Mouse (Mus musculus) left cerebral cortex, postnatal 14 days (tissue): ENCODE measurements around the gene Als2. TPM values are rescaled to one million over a fixed set of nuclear protein-coding genes. Genes with fewer than 3 reads are reported as not detected.

Experiments used
- DNase-seq, 2 experiments: peaks; one replicate each; pipeline ENCODE4 v3.0.0; 2021 to 2022; ENCODE audit warnings: low spot score in 2 of 2, mixed read lengths in 1 of 2
- intact Hi-C: fragments of 180-260 bp; cut with DNase I; formaldehyde crosslinking; loops from one replicate; pipeline ENCODE4 v1.15.1; 2025
- total RNA-seq, 2 experiments: library from RNA; stranded (reverse); gene quantifications; 2 replicates each; pipeline ENCODE4 v1.2.3; 2021

Als2 gene
- total RNA-seq, 2 experiments from 2014 or later = 33.3 to 37.2 TPM

GRCm38 (mm10) chr1:59169586-59169985 is 67.4 kb downstream of the Als2 start:
- DNase-seq = no peak
- intact Hi-C loops = no loop called here

- intact Hi-C loops = no loop called here
- DNase-seq = no peak
Observed at GRCm38 (mm10) chr1:59168556-59168955, 68.5 kb downstream of the Als2 start.

- no peak for DNase-seq
- intact Hi-C loops = no loop called here
Observed at GRCm38 (mm10) chr1:59167654-59168425, 69.2 kb downstream of the Als2 start.

- intact Hi-C loops = no loop called here
- DNase-seq = no peak
Observed at GRCm38 (mm10) chr1:59166232-59166905, 70.7 kb downstream of the Als2 start.

GRCm38 (mm10) chr1:59163918-59164317 is 73.1 kb downstream of the Als2 start:
- peak in 1 of 2 experiments; percentile 16 for DNase-seq
- intact Hi-C loops = no loop called here

GRCm38 (mm10) chr1:59163030-59163461 is 74.0 kb downstream of the Als2 start, which contains the start of gene Mpp4:
TSS of gene Mpp4 (minus strand) at chr1:59163389.
- intact Hi-C loops = no loop called here
- peak; percentile 73 to 86 for DNase-seq

GRCm38 (mm10) chr1:59162309-59163024 is 74.6 kb downstream of the Als2 start:
- intact Hi-C loops = no loop called here
- DNase-seq = no peak

- intact Hi-C loops = no loop called here
Observed at GRCm38 (mm10) chr1:59161396-59161795, 75.6 kb downstream of the Als2 start.

GRCm38 (mm10) chr1:59160871-59161270 is 76.2 kb downstream of the Als2 start:
- DNase-seq = no peak
- intact Hi-C loops = no loop called here

More at GRCm38 (mm10) chr1:59161396-59161795, 75.6 kb downstream of the Als2 start:
- no peak for DNase-seq

GRCm38 (mm10) chr1:59159136-59159535 is 77.9 kb downstream of the Als2 start:
- no peak for DNase-seq
- intact Hi-C loops = no loop called here

- no peak for DNase-seq
- intact Hi-C loops = no loop called here
Observed at GRCm38 (mm10) chr1:59158498-59158897, 78.5 kb downstream of the Als2 start.

GRCm38 (mm10) chr1:59157846-59158245 is 79.2 kb downstream of the Als2 start:
- intact Hi-C loops = no loop called here

GRCm38 (mm10) chr1:59152346-59152745 is 84.7 kb downstream of the Als2 start:
- DNase-seq = no peak
- intact Hi-C loops = no loop called here

More at GRCm38 (mm10) chr1:59157846-59158245, 79.2 kb downstream of the Als2 start:
- no peak for DNase-seq

GRCm38 (mm10) chr1:59150542-59150941 is 86.5 kb downstream of the Als2 start:
- DNase-seq = no peak
- intact Hi-C loops = no loop called here

- no peak for DNase-seq
- intact Hi-C loops = no loop called here
Observed at GRCm38 (mm10) chr1:59144543-59144942, 92.5 kb downstream of the Als2 start.

GRCm38 (mm10) chr1:59142809-59143208 is 94.2 kb downstream of the Als2 start:
- DNase-seq = peak; percentile 36 to 56
- intact Hi-C loops = no loop called here

- intact Hi-C loops = no loop called here
- no peak for DNase-seq
Observed at GRCm38 (mm10) chr1:59134419-59134818, 102.6 kb downstream of the Als2 start.

- intact Hi-C loops = no loop called here
- DNase-seq = no peak
Observed at GRCm38 (mm10) chr1:59128879-59129278, 108.2 kb downstream of the Als2 start.

- DNase-seq = no peak
- intact Hi-C loops = no loop called here
Observed at GRCm38 (mm10) chr1:59125558-59125957, 111.5 kb downstream of the Als2 start.
